In genomic region chr9:44721154-44721876, GRCm38 (mm10) we compare ENCODE assay signal across 7 mouse cellular contexts. TPM values are rescaled to one million over a fixed set of nuclear protein-coding genes. Genes with fewer than 3 reads are reported as not detected.
DNase-seq lines count a peak whose midpoint lies in the region; ATAC-seq and TF ChIP-seq lines count a peak whose summit lies in the region.

No protein-coding gene starts in this region.

- TF ChIP-seq POLR2A in cortical plate, adult 2 months (IDR thresholded peaks at IDR 0.05; ENCODE audit: extremely low read depth, insufficient read depth, low read length) = no peak

- peak overlapping the region; percentile 69 for H3K27ac ChIP-seq in cortical plate, adult 2 months (ENCODE audit: insufficient read depth, low read length)

- TF ChIP-seq CTCF in cortical plate, adult 2 months (IDR thresholded peaks at IDR 0.05; ENCODE audit: extremely low read depth, insufficient read depth, low read length) = no peak

- peaks cover 20% of the 10 kb centered on the region for H3K27me3 ChIP-seq in megakaryocyte, embryonic 14.5 days (replicated peaks)

- no peaks in the 10 kb centered on the region for H3K9me3 ChIP-seq in megakaryocyte, embryonic 14.5 days

- peak overlapping the region; percentile 59 for H3K4me3 ChIP-seq in cortical plate, adult 2 months (ENCODE audit: insufficient read depth, low read length)
- H3K4me3 ChIP-seq in megakaryocyte, embryonic 14.5 days (replicated peaks) = peak overlapping the region; percentile 92

- intact Hi-C loops in gastrocnemius, postnatal 14 days (cut with DNase I; ENCODE audit: low total_unique reads) = no loop called here
- intact Hi-C loops in left cerebral cortex, postnatal 10 days (cut with DNase I) = no loop called here

- peaks cover 12% of the 10 kb centered on the region for H3K4me1 ChIP-seq in cortical plate, adult 2 months (ENCODE audit: control insufficient read depth, insufficient read depth, low read length)
- H3K4me1 ChIP-seq in megakaryocyte, embryonic 14.5 days = peaks cover 74% of the 10 kb centered on the region

- peaks cover 2% of the 10 kb centered on the region for H3K36me3 ChIP-seq in megakaryocyte, embryonic 14.5 days (replicated peaks; ENCODE audit: low read length)

- ATAC-seq in inflammation-experienced regulatory T-cells, adult 6 months = peak; percentile 58

- peak; percentile 73 to 84 for DNase-seq in adrenal gland, adult 18-20 months (ENCODE audit: low spot score in 2 of 2)
- DNase-seq in gastrocnemius, postnatal 14 days = peak; percentile 93
- peak; percentile 67 to 92 for DNase-seq in left cerebral cortex, postnatal 10 days (ENCODE audit: extremely low spot score in 1 of 2, low spot score in 2 of 2)
- peak; percentile 79 for DNase-seq in right cerebral cortex, postnatal 14 days

RNA-seq across cellular contexts. Expression of gene Phldb1, which starts 13.7 kb away (rescaled TPM):
- 10 to 100 TPM; 24.1 to 60.8 TPM for total RNA-seq in adrenal gland, adult 18-20 months (2021)
- 112 and 131 TPM in 2 replicates for polyA plus RNA-seq in cortical plate, adult 2 months (2012; rRNA removed)
- total RNA-seq in gastrocnemius, postnatal 14 days (2021) = 10 to 100 TPM; 43.8 to 47.6 TPM
- under 1 TPM; 0.41 to 0.92 (median 0.58) TPM for polyA plus RNA-seq in inflammation-experienced regulatory T-cells, adult 6 months (2017; shearing (Covaris generic))
- total RNA-seq in left cerebral cortex, postnatal 10 days (2021) = 10 to 100 TPM; 82.6 to 89.0 TPM
- polyA plus RNA-seq in megakaryocyte, embryonic 14.5 days (2012; ENCODE audit: insufficient read depth, low replicate concordance) = 10.5 and 16.0 TPM in 2 replicates

RNA-seq across cellular contexts. Expression of gene Arcn1, which starts 46.3 kb away (rescaled TPM):
- total RNA-seq in adrenal gland, adult 18-20 months (2021) = 100 to 1,000 TPM; 139 to 168 TPM
- 47.2 and 48.6 TPM in 2 replicates for polyA plus RNA-seq in cortical plate, adult 2 months (2012; rRNA removed)
- 10 to 100 TPM; 65.1 to 69.9 TPM for total RNA-seq in gastrocnemius, postnatal 14 days (2021)
- polyA plus RNA-seq in inflammation-experienced regulatory T-cells, adult 6 months (2017; shearing (Covaris generic)) = 100 to 1,000 TPM in 1 of 3 experiments, 10 to 100 TPM in 2; 64.6 to 101 (median 67.3) TPM
- 100 to 1,000 TPM; 103 to 113 TPM for total RNA-seq in left cerebral cortex, postnatal 10 days (2021)
- 1.8 and 5.9 TPM in 2 replicates for polyA plus RNA-seq in megakaryocyte, embryonic 14.5 days (2012; ENCODE audit: insufficient read depth, low replicate concordance)

RNA-seq across cellular contexts. Expression of gene Ift46, which starts 46.4 kb away (rescaled TPM):
- 10 to 100 TPM; 54.0 to 57.6 TPM for total RNA-seq in adrenal gland, adult 18-20 months (2021)
- 91.1 and 95.5 TPM in 2 replicates for polyA plus RNA-seq in cortical plate, adult 2 months (2012; rRNA removed)
- total RNA-seq in gastrocnemius, postnatal 14 days (2021) = 10 to 100 TPM; 29.2 to 38.8 TPM
- 10 to 100 TPM; 43.4 to 67.5 (median 47.3) TPM for polyA plus RNA-seq in inflammation-experienced regulatory T-cells, adult 6 months (2017; shearing (Covaris generic))
- 10 to 100 TPM; 75.4 to 78.2 TPM for total RNA-seq in left cerebral cortex, postnatal 10 days (2021)
- 3.7 TPM in 1 of 2 replicates, not detected in the other for polyA plus RNA-seq in megakaryocyte, embryonic 14.5 days (2012; ENCODE audit: insufficient read depth, low replicate concordance)

RNA-seq across cellular contexts. Expression of gene Treh, which starts 48.3 kb away (rescaled TPM):
- not detected for total RNA-seq in adrenal gland, adult 18-20 months (2021)
- 0.10 and 0.21 TPM in 2 replicates for polyA plus RNA-seq in cortical plate, adult 2 months (2012; rRNA removed)
- total RNA-seq in gastrocnemius, postnatal 14 days (2021) = not detected
- polyA plus RNA-seq in inflammation-experienced regulatory T-cells, adult 6 months (2017; shearing (Covaris generic)) = not detected
- not detected for total RNA-seq in left cerebral cortex, postnatal 10 days (2021)
- polyA plus RNA-seq in megakaryocyte, embryonic 14.5 days (2012; ENCODE audit: insufficient read depth, low replicate concordance) = not detected in 2 replicates

Comparison
In these comparisons a context has a peak if more than half of its experiments do, and no peak if none do; other contexts are left out.
1. Peak in every context shown above with its lines: DNase-seq, ATAC-seq, H3K4me3 ChIP-seq and H3K27ac ChIP-seq.